Mouse (Mus musculus) left cerebral cortex, adult 18-20 months (tissue): ENCODE measurements around the gene Klrc1. TPM values are rescaled to one million over a fixed set of nuclear protein-coding genes. Genes with fewer than 3 reads are reported as not detected.
"Not testable (repeated sequence)": the region's sequence is repeated elsewhere in the genome, so short reads cannot be mapped to it uniquely, and the experiment has no call there.

ENCODE experiments used
- DNase-seq, 2 experiments: peaks; one replicate each; pipeline ENCODE4 v3.0.0; 2021 to 2022; ENCODE audit warnings: low spot score in 2 of 2, mixed read lengths in 1 of 2
- long read RNA-seq, 2 experiments: library from polyadenylated mRNA; stranded (forward); transcript quantifications; one replicate each; pipeline ENCODE4 v2.0.0; 2021
- microRNA-seq, 2 experiments: library from miRNA; unstranded; fragments of <30 nt; microRNA quantifications; one replicate each; pipeline ENCODE4 v1.2.0; 2021
- total RNA-seq, 2 experiments: library from RNA; stranded (reverse); gene quantifications; 2 replicates each; pipeline ENCODE4 v1.2.3; 2021

Gene Klrc1
- not detected for total RNA-seq
- long read RNA-seq, experiment 1, result 0 reads
- long read RNA-seq, experiment 2, result 0 reads

GRCm38 (mm10) chr6:129678873-129679272, at the start of gene Klrc1:
TSS of gene Klrc1 (minus strand) at chr6:129678973.
- DNase-seq, result no peak

- no peak for DNase-seq
These were observed 48.5 kb upstream of the Klrc1 start for GRCm38 (mm10) chr6:129727237-129727636.

- no peak for DNase-seq
These were observed 42.6 kb upstream of the Klrc1 start for GRCm38 (mm10) chr6:129721390-129721789.

GRCm38 (mm10) chr6:129720487-129720886, 41.7 kb upstream of the Klrc1 start:
- DNase-seq, result no peak

GRCm38 (mm10) chr6:129717032-129717431, 38.3 kb upstream of the Klrc1 start, which contains the start of gene Klri1:
TSS of gene Klri1 (minus strand) at chr6:129717132.
- DNase-seq, result no peak

- DNase-seq, result no peak
These were observed 34.8 kb upstream of the Klrc1 start for GRCm38 (mm10) chr6:129713566-129713965.

- DNase-seq, result not testable (repeated sequence)
These were observed 12.7 kb upstream of the Klrc1 start for GRCm38 (mm10) chr6:129691436-129691835.

GRCm38 (mm10) chr6:129680379-129680778, 1.6 kb upstream of the Klrc1 start:
- DNase-seq, result no peak

- not testable (repeated sequence) for DNase-seq
These were observed 17.5 kb downstream of the Klrc1 start for GRCm38 (mm10) chr6:129661301-129661700.

- DNase-seq, result not testable (repeated sequence)
These were observed 18.2 kb downstream of the Klrc1 start, which contains the start of gene Klrc2 for GRCm38 (mm10) chr6:129660589-129660988. TSS of gene Klrc2 (minus strand) at chr6:129660689.

- DNase-seq, result not testable (repeated sequence)
These were observed 34.7 kb downstream of the Klrc1 start for GRCm38 (mm10) chr6:129644054-129644453.

GRCm38 (mm10) chr6:129643237-129643636, 35.5 kb downstream of the Klrc1 start, which contains the start of gene Klrc3:
TSS of gene Klrc3 (minus strand) at chr6:129643337.
- not testable (repeated sequence) for DNase-seq

- DNase-seq, result not testable (repeated sequence)
These were observed 47.7 kb downstream of the Klrc1 start for GRCm38 (mm10) chr6:129631046-129631445.

GRCm38 (mm10) chr6:129623735-129624134, 55.0 kb downstream of the Klrc1 start, which contains the start of gene Klrk1:
TSS of gene Klrk1 (minus strand) at chr6:129623864.
- no peak for DNase-seq

Small RNA genes lying within 50 kb of the gene (microRNA-seq; reads per million reads assigned to microRNA genes)
- gene Mir680-1, result 0 reads per million in 2 experiments

Other genes starting within 250 kb of the Klrc1 start
- gene Clec1a, start 227.0 kb downstream of the Klrc1 start, total RNA-seq, result 1 to 10 TPM; 1.0 to 1.2 TPM
- gene Olr1, start 171.8 kb downstream of the Klrc1 start, total RNA-seq, result not detected
- not detected for gene Tmem52b, start 166.4 kb downstream of the Klrc1 start, total RNA-seq
- 100 to 1,000 TPM; 814 to 828 TPM for gene Gabarapl1, start 145.8 kb downstream of the Klrc1 start, total RNA-seq
- not detected for gene Klre1, start 101.1 kb downstream of the Klrc1 start, total RNA-seq
- gene Klrd1, start 87.2 kb downstream of the Klrc1 start, total RNA-seq, result not detected
- not detected for gene Klrk1, start 55.1 kb downstream of the Klrc1 start, total RNA-seq
- not detected for gene Klrc3, start 35.6 kb downstream of the Klrc1 start, total RNA-seq
- not detected for gene Klrc2, start 18.3 kb downstream of the Klrc1 start, total RNA-seq
- not detected for gene Klri1, start 38.2 kb upstream of the Klrc1 start, total RNA-seq
- not detected for gene Klri2, start 61.5 kb upstream of the Klrc1 start, total RNA-seq
- gene Gm156, start 105.3 kb upstream of the Klrc1 start, total RNA-seq, result not detected
- gene Gm17631, start 183.7 kb upstream of the Klrc1 start, total RNA-seq, result not detected
- not detected for gene Klra17, start 197.7 kb upstream of the Klrc1 start, total RNA-seq
- not detected for gene Klra5, start 238.7 kb upstream of the Klrc1 start, total RNA-seq